Mouse (Mus musculus) thymus, postnatal 0 days (tissue): ENCODE data around the gene Smg5. TPM values are rescaled to one million over a fixed set of nuclear protein-coding genes. Genes with fewer than 3 reads are reported as not detected.

Experiments
- DNase-seq: peaks from one replicate; pipeline ENCODE4 v3.0.0-alpha.2; 2015; ENCODE audit warnings: low spot score
- polyA plus RNA-seq: library from polyadenylated mRNA; unstranded; fragments of >200 nt; fragmentation: Nextera tagmentation; extraction: Ambion mirVana; gene quantifications from 2 replicates; pipeline ENCODE4 v1.2.1, GENCODE M21; 2015

Gene Smg5
- polyA plus RNA-seq, 1 experiment from 2014 or later, result 35.4 TPM

- peak; percentile 19 for DNase-seq
These were observed 57.8 kb downstream of the Smg5 start for GRCm38 (mm10) chr3:88393776-88394375.

GRCm38 (mm10) chr3:88395288-88395687, 59.2 kb downstream of the Smg5 start:
- no peak for DNase-seq

GRCm38 (mm10) chr3:88395742-88396141, 59.7 kb downstream of the Smg5 start:
- DNase-seq, result no peak

GRCm38 (mm10) chr3:88398666-88399065, 62.6 kb downstream of the Smg5 start:
- no peak for DNase-seq

- DNase-seq, result no peak
These were observed 67.6 kb downstream of the Smg5 start for GRCm38 (mm10) chr3:88403522-88404230.

GRCm38 (mm10) chr3:88407090-88407489, 71.0 kb downstream of the Smg5 start:
- peak; percentile 88 for DNase-seq

- no peak for DNase-seq
These were observed 71.5 kb downstream of the Smg5 start for GRCm38 (mm10) chr3:88407529-88407928.

GRCm38 (mm10) chr3:88408953-88409352, 72.9 kb downstream of the Smg5 start:
- no peak for DNase-seq

GRCm38 (mm10) chr3:88409741-88410644, 73.9 kb downstream of the Smg5 start, which contains the start of gene Pmf1:
Pmf1 (minus strand) TSS chr3:88410331.
- peak; percentile 93 for DNase-seq

GRCm38 (mm10) chr3:88410645-88411031, 74.6 kb downstream of the Smg5 start:
- no peak for DNase-seq

- no peak for DNase-seq
These were observed 75.6 kb downstream of the Smg5 start for GRCm38 (mm10) chr3:88411681-88412080.

Other genes starting within 250 kb of the Smg5 start
- 32.0 and 32.2 TPM in 2 replicates for gene Mef2d, start 193.9 kb upstream of the Smg5 start, polyA plus RNA-seq
- 0.58 and 0.66 TPM in 2 replicates for gene Rhbg, start 81.6 kb upstream of the Smg5 start, polyA plus RNA-seq
- gene Gm38392, start 49.0 kb upstream of the Smg5 start, polyA plus RNA-seq, result 0.33 TPM in 1 of 2 replicates, not detected in the other
- gene Tsacc, start 39.3 kb upstream of the Smg5 start, polyA plus RNA-seq, result 15.6 and 16.2 TPM in 2 replicates
- 401 and 428 TPM in 2 replicates for gene Cct3, start 39.1 kb upstream of the Smg5 start, polyA plus RNA-seq
- 209 and 236 TPM in 2 replicates for gene Glmp, start 11.2 kb upstream of the Smg5 start, polyA plus RNA-seq
- 3.0 and 4.1 TPM in 2 replicates for gene Tmem79, start 112 bp upstream of the Smg5 start, polyA plus RNA-seq
- 0.49 and 0.56 TPM in 2 replicates for gene Paqr6, start 28.3 kb downstream of the Smg5 start, polyA plus RNA-seq
- 2.6 TPM in 2 replicates for gene Bglap3, start 36.5 kb downstream of the Smg5 start, polyA plus RNA-seq
- gene Bglap2, start 42.4 kb downstream of the Smg5 start, polyA plus RNA-seq, result 0.83 and 1.1 TPM in 2 replicates
- gene Bglap, start 48.2 kb downstream of the Smg5 start, polyA plus RNA-seq, result 0.80 and 1.2 TPM in 2 replicates
- gene Pmf1, start 74.1 kb downstream of the Smg5 start, polyA plus RNA-seq, result 144 and 151 TPM in 2 replicates
- 9.6 and 12.3 TPM in 2 replicates for gene Slc25a44, start 88.9 kb downstream of the Smg5 start, polyA plus RNA-seq
- 14.6 and 15.1 TPM in 2 replicates for gene Sema4a, start 124.9 kb downstream of the Smg5 start, polyA plus RNA-seq
- gene Lmna, start 173.7 kb downstream of the Smg5 start, polyA plus RNA-seq, result 40.6 and 43.8 TPM in 2 replicates
- 8.1 and 10.3 TPM in 2 replicates for gene Mex3a, start 196.1 kb downstream of the Smg5 start, polyA plus RNA-seq
- gene Rab25, start 212.0 kb downstream of the Smg5 start, polyA plus RNA-seq, result 2.7 and 3.5 TPM in 2 replicates
- 150 and 153 TPM in 2 replicates for gene Lamtor2, start 216.8 kb downstream of the Smg5 start, polyA plus RNA-seq
- 14.6 and 16.2 TPM in 2 replicates for gene Ubqln4, start 217.5 kb downstream of the Smg5 start, polyA plus RNA-seq
- 206 and 212 TPM in 2 replicates for gene Ssr2, start 239.6 kb downstream of the Smg5 start, polyA plus RNA-seq